8 mouse cellular contexts compared by ENCODE assay signal in the genomic region with DNA sequence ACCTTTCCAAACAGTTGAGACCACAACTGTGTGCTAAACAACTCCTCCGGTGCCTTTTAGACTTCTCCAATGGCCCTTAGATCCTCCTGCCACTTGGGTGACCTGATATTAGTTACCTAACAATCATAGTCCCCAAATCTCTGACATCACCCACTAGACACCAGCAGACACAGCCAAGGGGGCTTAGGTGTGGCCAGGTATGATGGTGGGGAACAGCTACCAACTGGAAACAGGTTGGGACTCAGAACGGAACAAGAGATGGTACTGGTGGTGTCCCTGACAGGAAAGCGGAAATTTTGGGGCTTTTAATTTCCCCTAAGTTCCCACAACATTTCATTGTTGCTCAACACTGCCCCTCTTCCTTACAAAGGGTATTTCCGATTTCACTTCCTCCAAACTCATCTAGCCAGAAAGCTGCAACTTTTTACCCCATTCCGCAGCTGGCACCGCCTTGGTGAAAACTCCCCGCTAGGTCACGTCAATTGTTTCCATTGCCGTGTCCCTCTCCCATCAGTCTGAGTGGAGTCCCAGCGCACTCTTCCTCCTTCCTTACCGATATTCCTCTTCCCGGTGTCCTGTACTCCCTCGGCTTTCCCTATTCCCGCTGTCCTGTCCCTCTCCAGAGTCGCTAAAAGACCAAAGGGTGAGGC. TPM values are rescaled to one million over a fixed set of nuclear protein-coding genes. Genes with fewer than 3 reads are reported as not detected.
DNase-seq lines count a peak whose midpoint lies in the region; ATAC-seq and TF ChIP-seq lines count a peak whose summit lies in the region.

No protein-coding gene starts in this region.

- peak; percentile 46 for DNase-seq in urinary bladder, postnatal 14 days (ENCODE audit: low spot score)
- DNase-seq in urinary bladder, adult 2 months (ENCODE audit: low spot score) = no peak
- no peak for DNase-seq in midbrain, embryonic 14.5 days
- peak; percentile 59 for DNase-seq in thymus, postnatal 14 days
- DNase-seq in cerebellum, postnatal 25 days = no peak
- DNase-seq in layer of hippocampus, postnatal 10 days (ENCODE audit: low spot score in 2 of 2) = no peak

- peaks cover 23% of the 10 kb centered on the region for H3K4me1 ChIP-seq in intestine, postnatal 0 days (replicated peaks; ENCODE audit: control insufficient read depth, insufficient read depth, low read length)
- peaks cover 31% of the 10 kb centered on the region for H3K4me1 ChIP-seq in midbrain, embryonic 14.5 days (ENCODE audit: control insufficient read depth, insufficient read depth, low read length)

- H3K36me3 ChIP-seq in intestine, postnatal 0 days (ENCODE audit: control insufficient read depth, insufficient read depth) = peaks cover 5% of the 10 kb centered on the region; the same call in 1 of the 2 replicates
- peaks cover 16% of the 10 kb centered on the region; the same call in 1 of the 2 replicates for H3K36me3 ChIP-seq in midbrain, embryonic 14.5 days (ENCODE audit: control insufficient read depth, insufficient read depth, low read length)

- H3K4me2 ChIP-seq in intestine, postnatal 0 days (replicated peaks; ENCODE audit: low read depth) = peak overlapping the region; percentile 83
- peak overlapping the region; percentile 83 for H3K4me2 ChIP-seq in midbrain, embryonic 14.5 days (ENCODE audit: low read length)

- peak overlapping the region; percentile 75 for H3K27ac ChIP-seq in intestine, postnatal 0 days (ENCODE audit: low read depth, low read length)
- peak overlapping the region; percentile 50 for H3K27ac ChIP-seq in midbrain, embryonic 14.5 days (replicated peaks; ENCODE audit: low read depth, low read length)

- no peaks in the 10 kb centered on the region for H3K27me3 ChIP-seq in intestine, postnatal 0 days (replicated peaks; ENCODE audit: control insufficient read depth, insufficient read depth, low read length)
- no peaks in the 10 kb centered on the region for H3K27me3 ChIP-seq in midbrain, embryonic 14.5 days (ENCODE audit: control insufficient read depth, insufficient read depth, low read length)

- no peaks in the 10 kb centered on the region for H3K9me3 ChIP-seq in intestine, postnatal 0 days (ENCODE audit: control insufficient read depth)
- no peaks in the 10 kb centered on the region for H3K9me3 ChIP-seq in midbrain, embryonic 14.5 days (ENCODE audit: control insufficient read depth, low read length)

- peak overlapping the region; percentile 48 for H3K9ac ChIP-seq in intestine, postnatal 0 days (ENCODE audit: low read depth, low read length)
- peak overlapping the region; percentile 46 for H3K9ac ChIP-seq in midbrain, embryonic 14.5 days (replicated peaks; ENCODE audit: low read length)

- peak overlapping the region; percentile 90 for H3K4me3 ChIP-seq in intestine, postnatal 0 days (ENCODE audit: low read depth, low read length)
- peak overlapping the region; percentile 80 for H3K4me3 ChIP-seq in midbrain, embryonic 14.5 days (replicated peaks; ENCODE audit: low read depth, low read length)

- 6% methylated on average over 15 of the region's 15 CpGs for WGBS in intestine, postnatal 0 days
- WGBS in midbrain, embryonic 14.5 days = 9% methylated on average over 15 of the region's 15 CpGs

- ATAC-seq in erythroid progenitor cell, adult 5-6 weeks (replicated peaks; ENCODE audit: low FRiP score, poor library complexity, severe bottlenecking) = peak; percentile 33
- no peak for ATAC-seq in intestine, postnatal 0 days
- ATAC-seq in midbrain, embryonic 14.5 days (ENCODE audit: low FRiP score, low TSS enrichment) = no peak; the same call in 1 of the 2 replicates

- TF ChIP-seq CTCF in intestine, postnatal 0 days (IDR thresholded peaks at IDR 0.05; ENCODE audit: low read depth) = no peak

RNA-seq across cellular contexts. Expression of gene Ehd1, which starts 0.7 kb away (rescaled TPM):
- 73.6 and 86.5 TPM in 2 replicates for polyA plus RNA-seq in urinary bladder, adult 2 months (2012; rRNA removed)
- total RNA-seq in erythroid progenitor cell, adult 5-6 weeks (2015; ENCODE audit: low replicate concordance) = 20.1 and 23.4 TPM in 2 replicates
- total RNA-seq in erythroid progenitor cell, adult 5-6 weeks (2017; ENCODE audit: low replicate concordance) = 17.5 and 30.7 TPM in 2 replicates
- polyA plus RNA-seq in intestine, postnatal 0 days (2015; fragmentation: Nextera tagmentation; extraction: Ambion mirVana) = 177 and 201 TPM in 2 replicates
- 75.0 and 80.1 TPM in 2 replicates for polyA plus RNA-seq in midbrain, embryonic 14.5 days (2014; fragmentation: Nextera tagmentation; extraction: Ambion mirVana)
- total RNA-seq in layer of hippocampus, postnatal 10 days (2021) = 10 to 100 TPM; 75.1 to 82.7 TPM

RNA-seq across cellular contexts. Expression of gene Cdc42bpg, which starts 30.4 kb away (rescaled TPM):
- polyA plus RNA-seq in urinary bladder, adult 2 months (2012; rRNA removed) = 22.7 and 27.0 TPM in 2 replicates
- total RNA-seq in erythroid progenitor cell, adult 5-6 weeks (2015; ENCODE audit: low replicate concordance) = 0.36 TPM in 1 of 2 replicates, not detected in the other
- 1.4 and 1.5 TPM in 2 replicates for total RNA-seq in erythroid progenitor cell, adult 5-6 weeks (2017; ENCODE audit: low replicate concordance)
- 1.8 and 2.3 TPM in 2 replicates for polyA plus RNA-seq in intestine, postnatal 0 days (2015; fragmentation: Nextera tagmentation; extraction: Ambion mirVana)
- 0.43 and 1.3 TPM in 2 replicates for polyA plus RNA-seq in midbrain, embryonic 14.5 days (2014; fragmentation: Nextera tagmentation; extraction: Ambion mirVana)
- total RNA-seq in layer of hippocampus, postnatal 10 days (2021) = 1 to 10 TPM; 5.0 TPM

RNA-seq across cellular contexts. Expression of gene Atg2a, which starts 34.4 kb away (rescaled TPM):
- polyA plus RNA-seq in urinary bladder, adult 2 months (2012; rRNA removed) = 11.4 and 15.7 TPM in 2 replicates
- 13.8 and 18.0 TPM in 2 replicates for total RNA-seq in erythroid progenitor cell, adult 5-6 weeks (2015; ENCODE audit: low replicate concordance)
- 18.4 and 18.6 TPM in 2 replicates for total RNA-seq in erythroid progenitor cell, adult 5-6 weeks (2017; ENCODE audit: low replicate concordance)
- polyA plus RNA-seq in intestine, postnatal 0 days (2015; fragmentation: Nextera tagmentation; extraction: Ambion mirVana) = 3.6 and 4.0 TPM in 2 replicates
- polyA plus RNA-seq in midbrain, embryonic 14.5 days (2014; fragmentation: Nextera tagmentation; extraction: Ambion mirVana) = 13.7 and 15.4 TPM in 2 replicates
- 10 to 100 TPM; 31.3 to 31.6 TPM for total RNA-seq in layer of hippocampus, postnatal 10 days (2021)

RNA-seq across cellular contexts. Expression of gene Ppp2r5b, which starts 40.2 kb away (rescaled TPM):
- polyA plus RNA-seq in urinary bladder, adult 2 months (2012; rRNA removed) = 31.0 and 38.3 TPM in 2 replicates
- 52.6 and 79.6 TPM in 2 replicates for total RNA-seq in erythroid progenitor cell, adult 5-6 weeks (2015; ENCODE audit: low replicate concordance)
- total RNA-seq in erythroid progenitor cell, adult 5-6 weeks (2017; ENCODE audit: low replicate concordance) = 117 and 224 TPM in 2 replicates
- 15.2 and 17.1 TPM in 2 replicates for polyA plus RNA-seq in intestine, postnatal 0 days (2015; fragmentation: Nextera tagmentation; extraction: Ambion mirVana)
- 117 and 142 TPM in 2 replicates for polyA plus RNA-seq in midbrain, embryonic 14.5 days (2014; fragmentation: Nextera tagmentation; extraction: Ambion mirVana)
- total RNA-seq in layer of hippocampus, postnatal 10 days (2021) = 100 to 1,000 TPM; 187 to 188 TPM

RNA-seq across cellular contexts. Expression of gene Gpha2, which starts 49.7 kb away (rescaled TPM):
- polyA plus RNA-seq in urinary bladder, adult 2 months (2012; rRNA removed) = 0.31 and 0.83 TPM in 2 replicates
- not detected in 2 replicates for total RNA-seq in erythroid progenitor cell, adult 5-6 weeks (2015; ENCODE audit: low replicate concordance)
- total RNA-seq in erythroid progenitor cell, adult 5-6 weeks (2017; ENCODE audit: low replicate concordance) = not detected in 2 replicates
- polyA plus RNA-seq in intestine, postnatal 0 days (2015; fragmentation: Nextera tagmentation; extraction: Ambion mirVana) = 0.26 and 0.34 TPM in 2 replicates
- polyA plus RNA-seq in midbrain, embryonic 14.5 days (2014; fragmentation: Nextera tagmentation; extraction: Ambion mirVana) = not detected in 2 replicates
- total RNA-seq in layer of hippocampus, postnatal 10 days (2021) = not detected

Comparison
In these comparisons a context has a peak if more than half of its experiments do, and no peak if none do; other contexts are left out.
1. DNase-seq: peak in urinary bladder, postnatal 14 days (single experiment) and thymus, postnatal 14 days (single experiment); none in urinary bladder, adult 2 months (single experiment), midbrain, embryonic 14.5 days (single experiment), cerebellum, postnatal 25 days (0 of 2) and layer of hippocampus, postnatal 10 days (0 of 2).